Mouse (Mus musculus) lung, embryonic 14.5 days (tissue): ENCODE results near the gene Slc27a5. TPM values are rescaled to one million over a fixed set of nuclear protein-coding genes. Genes with fewer than 3 reads are reported as not detected.

Experiments
- ATAC-seq: fragments of 200-750 bp; cut with Nextera tagmentation; 2 replicates; pipeline ENCODE4 v1.8.0; 2017; ENCODE audit warnings: mild to moderate bottlenecking, moderate TSS enrichment, moderate library complexity; ENCODE audit not compliant: insufficient read depth
- DNase-seq: peaks from one replicate; pipeline ENCODE4 v3.0.0-alpha.2; 2015
- H3K27ac ChIP-seq: fragments of 300-500 bp; sonication (generic); 2 replicates; pipeline ENCODE4 v1.5.1; 2014; ENCODE audit warnings: low read depth, mild to moderate bottlenecking, moderate library complexity
- H3K27me3 ChIP-seq: fragments of 300-500 bp; sonication (generic); 2 replicates; pipeline ENCODE4 v1.6.1; 2014; ENCODE audit warnings: low read length, control low read depth; ENCODE audit not compliant: insufficient read depth
- H3K36me3 ChIP-seq: fragments of 300-500 bp; sonication (generic); 2 replicates; pipeline ENCODE4 v1.6.1; 2014; ENCODE audit warnings: control low read depth; ENCODE audit not compliant: insufficient read depth
- H3K4me1 ChIP-seq: fragments of 300-500 bp; sonication (generic); 2 replicates; pipeline ENCODE4 v1.6.1; 2014; ENCODE audit warnings: antibody characterized with exemption, control low read depth; ENCODE audit not compliant: insufficient read depth
- H3K4me2 ChIP-seq: fragments of 300-500 bp; sonication (generic); 2 replicates; pipeline ENCODE4 v1.6.1; 2014; ENCODE audit warnings: mild to moderate bottlenecking
- H3K4me3 ChIP-seq: fragments of 300-500 bp; sonication (generic); 2 replicates; pipeline ENCODE4 v1.5.1; 2014; ENCODE audit warnings: low read depth, low read length
- H3K9ac ChIP-seq: fragments of 300-500 bp; sonication (generic); 2 replicates; pipeline ENCODE4 v1.6.1; 2014
- H3K9me3 ChIP-seq: fragments of 300-500 bp; sonication (generic); 2 replicates; pipeline ENCODE4 v1.6.1; 2016; ENCODE audit warnings: low read depth, low read length, control low read depth
- CTCF ChIP-seq: IDR thresholded peaks from 2 replicates; pipeline ENCODE4 v1.5.1; 2016; ENCODE audit warnings: antibody characterized with exemption, low read depth
- WGBS: fragments of 180-500 bp; shearing (Covaris S2); extraction: QIAGEN DNeasy Blood & Tissue Kit; methylation state at CpG from one replicate; pipeline ENCODE4 v1.1.7; 2014; 5-methylcytosine and 5-hydroxymethylcytosine counted together
- polyA plus RNA-seq: library from polyadenylated mRNA; unstranded; fragments of >200 nt; fragmentation: Nextera tagmentation; extraction: Ambion mirVana; gene quantifications from 2 replicates; pipeline ENCODE4 v1.2.1, GENCODE M21; 2014

Slc27a5 gene
- polyA plus RNA-seq, 1 experiment from 2014 or later: not detected

DNA sequence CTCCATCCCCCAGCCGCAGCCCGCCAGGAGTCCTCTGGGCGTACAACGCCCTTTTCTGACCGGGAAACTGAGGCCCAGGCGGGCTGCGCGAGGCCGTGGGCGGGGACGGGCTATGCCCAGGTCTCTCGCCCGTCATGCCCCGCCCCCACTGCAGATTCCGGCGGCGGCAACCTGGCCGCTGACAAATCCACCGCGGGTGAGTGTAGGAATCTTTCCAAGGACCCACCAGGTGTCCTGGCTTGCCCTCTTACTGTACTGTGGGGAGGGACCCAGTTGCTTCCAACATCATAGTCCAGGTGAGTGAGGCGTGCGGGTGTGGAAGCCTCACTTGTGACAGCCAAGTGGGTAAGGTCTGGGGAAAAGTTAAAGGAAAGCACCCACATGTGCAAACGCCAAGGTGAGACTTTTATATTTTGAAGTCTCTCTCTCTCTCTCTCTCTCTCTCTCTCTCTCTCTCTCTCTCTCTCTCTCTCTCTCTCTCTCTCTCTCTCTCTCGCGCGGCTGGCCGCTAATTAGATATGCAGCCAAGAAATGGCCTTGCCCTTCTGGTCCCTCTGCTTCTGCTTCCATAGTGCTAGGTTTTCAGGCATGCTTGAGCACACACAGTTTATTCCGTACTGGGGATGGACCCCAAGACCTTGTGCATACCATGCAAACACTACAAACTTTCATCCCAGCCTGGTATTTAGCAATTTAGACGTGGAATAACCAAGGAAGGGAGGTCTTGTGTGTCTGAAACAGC is 31.7 kb downstream of the Slc27a5 start:
- peak overlapping the region; percentile 92 for H3K27ac ChIP-seq
- peak overlapping the region; percentile 77 for H3K4me2 ChIP-seq
- H3K9ac ChIP-seq: peak overlapping the region; percentile 92
- peaks cover 29% of the 10 kb centered on the region for H3K36me3 ChIP-seq
- DNase-seq (peak; percentile 70), ATAC-seq (peak; percentile 62)
- peaks cover 8% of the 10 kb centered on the region for H3K4me1 ChIP-seq
- TF ChIP-seq CTCF: no peak
- H3K4me3 ChIP-seq: peak overlapping the region; percentile 90
- no peaks in the 10 kb centered on the region for H3K9me3 ChIP-seq
- under 1% methylated on average over 29 of the region's 29 CpGs for WGBS
- no peaks in the 10 kb centered on the region for H3K27me3 ChIP-seq

GRCm38 (mm10) chr7:12965678-12966091 is 32.3 kb downstream of the Slc27a5 start, which contains the start of gene Zfp324:
Gene Zfp324, plus strand, starts transcription at chr7:12965838.
- Histone ChIP-seq H3K4me3 (peak within 1 kb of the TSS; percentile 90), H3K4me1 (peaks cover 8% of the 10 kb centered on the region), H3K9me3 (no peaks in the 10 kb centered on the region), H3K36me3 (peaks cover 23% of the 10 kb centered on the region), H3K9ac (peak within 1 kb of the TSS; percentile 92), H3K27me3 (no peaks in the 10 kb centered on the region), H3K27ac (peak within 1 kb of the TSS; percentile 92), H3K4me2 (peak within 1 kb of the TSS; percentile 77)
- 0% methylated on average over 23 of the region's 23 CpGs for WGBS
- ATAC-seq (peak; percentile 91), DNase-seq (peak; percentile 94)
- TF ChIP-seq CTCF: no peak

DNA sequence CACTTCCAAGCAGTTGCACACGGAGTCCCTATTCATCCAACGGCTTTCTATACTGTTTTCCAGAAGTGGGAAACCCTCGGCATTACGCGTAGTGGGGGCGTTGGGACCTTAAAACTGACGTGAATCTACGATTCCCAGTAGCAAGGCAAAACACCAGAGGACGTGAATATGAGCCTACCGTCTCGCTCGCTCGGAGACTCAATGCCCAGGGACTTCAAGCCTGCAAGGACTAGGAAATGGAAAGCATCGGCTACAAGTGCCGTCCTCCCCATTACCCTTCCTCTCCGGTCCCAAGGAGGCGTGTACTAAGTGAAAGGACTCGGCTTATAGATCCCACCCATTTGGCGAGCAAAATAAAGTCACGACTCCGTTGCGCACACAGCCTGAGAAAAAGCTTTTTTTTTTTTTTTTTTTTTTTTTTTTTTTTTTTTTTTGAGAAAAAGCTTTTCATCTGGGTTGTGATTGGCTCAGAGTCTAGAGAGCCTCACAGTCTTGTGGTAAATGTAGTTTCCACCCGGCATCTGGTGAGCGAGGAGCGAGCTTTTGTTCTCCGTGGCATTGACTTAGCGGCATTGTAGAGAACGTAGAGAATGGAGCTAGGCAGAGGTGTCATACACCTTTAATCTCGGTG is 36.4 kb downstream of the Slc27a5 start:
- no peak for TF ChIP-seq CTCF
- whole genome bisulfite sequencing: 3% methylated on average over 29 of the region's 29 CpGs
- peak overlapping the region; percentile 88 for H3K27ac ChIP-seq
- DNase-seq (peak; percentile 87), ATAC-seq (peak; percentile 67)
- H3K4me1 ChIP-seq: peaks cover 3% of the 10 kb centered on the region; the same call in 1 of the 2 replicates
- no peaks in the 10 kb centered on the region for H3K9me3 ChIP-seq
- H3K9ac ChIP-seq: peak overlapping the region; percentile 71
- no peaks in the 10 kb centered on the region for H3K27me3 ChIP-seq
- H3K36me3 ChIP-seq: no peaks in the 10 kb centered on the region
- H3K4me3 ChIP-seq: peak overlapping the region; percentile 43
- H3K4me2 ChIP-seq: peak overlapping the region; percentile 68

DNA sequence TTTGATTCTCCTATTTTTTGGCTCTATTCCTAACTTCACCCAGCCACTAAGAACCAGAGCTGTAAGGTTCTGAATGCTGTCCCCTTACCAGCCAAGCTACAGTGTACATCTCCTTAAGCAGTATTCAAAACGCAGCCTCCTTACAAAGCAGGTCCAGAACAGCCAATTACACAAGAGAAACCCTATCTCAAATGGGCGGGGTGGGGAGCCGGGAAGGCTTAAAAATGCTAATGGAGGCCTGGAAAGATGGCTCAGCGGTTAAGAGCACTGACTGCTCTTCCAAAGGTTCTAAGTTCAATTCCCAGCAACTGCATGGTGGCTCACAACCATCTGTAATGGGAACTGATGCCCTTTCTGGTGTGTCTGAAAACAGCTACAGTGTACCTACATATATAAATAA is 38.3 kb downstream of the Slc27a5 start:
- TF ChIP-seq CTCF: no peak
- Histone ChIP-seq H3K4me1 (no peaks in the 10 kb centered on the region), H3K27me3 (no peaks in the 10 kb centered on the region), H3K4me2 (no peak overlapping the region), H3K9me3 (no peaks in the 10 kb centered on the region), H3K9ac (no peak overlapping the region), H3K36me3 (no peaks in the 10 kb centered on the region), H3K4me3 (no peak overlapping the region), H3K27ac (no peak overlapping the region)
- ATAC-seq (no peak), DNase-seq (no peak)
- 29% methylated on average over 4 of the region's 4 CpGs for WGBS

GRCm38 (mm10) chr7:12958948-12959347 is 39.0 kb downstream of the Slc27a5 start:
- no peak for TF ChIP-seq CTCF
- no peaks in the 10 kb centered on the region for H3K9me3 ChIP-seq
- ATAC-seq (no peak), DNase-seq (no peak)
- no peak overlapping the region for H3K4me2 ChIP-seq
- no peaks in the 10 kb centered on the region for H3K4me1 ChIP-seq
- no peak overlapping the region for H3K4me3 ChIP-seq
- no peaks in the 10 kb centered on the region for H3K36me3 ChIP-seq
- H3K27me3 ChIP-seq: no peaks in the 10 kb centered on the region
- WGBS: 71% methylated on average over 4 of the region's 4 CpGs
- no peak overlapping the region for H3K27ac ChIP-seq
- H3K9ac ChIP-seq: no peak overlapping the region

GRCm38 (mm10) chr7:12957511-12957910 is 40.5 kb downstream of the Slc27a5 start:
- no peak overlapping the region for H3K9ac ChIP-seq
- no peak for ATAC-seq
- no peak overlapping the region for H3K27ac ChIP-seq
- no peaks in the 10 kb centered on the region for H3K27me3 ChIP-seq
- no peak for DNase-seq
- TF ChIP-seq CTCF: no peak
- no peak overlapping the region for H3K4me2 ChIP-seq
- H3K4me3 ChIP-seq: no peak overlapping the region
- no peaks in the 10 kb centered on the region for H3K9me3 ChIP-seq
- WGBS: 73% methylated on average over 5 of the region's 5 CpGs
- no peaks in the 10 kb centered on the region for H3K4me1 ChIP-seq
- no peaks in the 10 kb centered on the region for H3K36me3 ChIP-seq

GRCm38 (mm10) chr7:12954896-12955295 is 43.1 kb downstream of the Slc27a5 start:
- Histone ChIP-seq H3K4me3 (no peak overlapping the region), H3K27me3 (no peaks in the 10 kb centered on the region), H3K36me3 (no peaks in the 10 kb centered on the region), H3K4me2 (no peak overlapping the region), H3K4me1 (peaks cover 3% of the 10 kb centered on the region; the same call in 1 of the 2 replicates), H3K9me3 (no peaks in the 10 kb centered on the region), H3K27ac (no peak overlapping the region), H3K9ac (no peak overlapping the region)
- no peak for ATAC-seq
- DNase-seq: peak; percentile 9
- TF ChIP-seq CTCF: no peak
- 52% methylated on average over 3 of the region's 3 CpGs for WGBS
